Mouse (Mus musculus): ENCODE results near the gene Nms. TPM values are rescaled to one million over a fixed set of nuclear protein-coding genes. Genes with fewer than 3 reads are reported as not detected.
A peak's percentile ranks its signal among the peaks of the same experiment; 100 is the strongest.

Nms gene
- polyA plus RNA-seq, 1 experiment from 2014 or later, result not detected

GRCm38 (mm10) chr1:38969116-38969515 lies 30.2 kb downstream of the Nms start:
- H3K4me2 ChIP-seq, result no peak overlapping the region
- H3K27me3 ChIP-seq, result no peaks in the 10 kb centered on the region
- H3K36me3 ChIP-seq (replicated peaks), result no peaks in the 10 kb centered on the region
- no peaks in the 10 kb centered on the region for H3K4me1 ChIP-seq
- no peak overlapping the region for H3K27ac ChIP-seq
- no peaks in the 10 kb centered on the region for H3K9me3 ChIP-seq
- 74% methylated on average over 1 of the region's 1 CpGs for WGBS
- H3K9ac ChIP-seq, result no peak overlapping the region
- ATAC-seq (ENCODE audit: low FRiP score), result no peak
- H3K4me3 ChIP-seq (replicated peaks), result no peak overlapping the region

GRCm38 (mm10) chr1:38971712-38972111 lies 32.8 kb downstream of the Nms start:
- no peaks in the 10 kb centered on the region for H3K4me1 ChIP-seq
- no peaks in the 10 kb centered on the region for H3K27me3 ChIP-seq
- no peak for ATAC-seq (ENCODE audit: low FRiP score)
- H3K27ac ChIP-seq, result no peak overlapping the region
- H3K4me2 ChIP-seq, result no peak overlapping the region
- 87% methylated on average over 3 of the region's 3 CpGs for WGBS
- no peaks in the 10 kb centered on the region for H3K36me3 ChIP-seq (replicated peaks)
- no peak overlapping the region for H3K4me3 ChIP-seq (replicated peaks)
- no peaks in the 10 kb centered on the region for H3K9me3 ChIP-seq
- no peak overlapping the region for H3K9ac ChIP-seq

- Histone ChIP-seq H3K27ac (no peak overlapping the region), H3K9ac (no peak overlapping the region), H3K27me3 (no peaks in the 10 kb centered on the region), H3K4me3 (replicated peaks) (no peak overlapping the region), H3K9me3 (no peaks in the 10 kb centered on the region), H3K4me1 (no peaks in the 10 kb centered on the region), H3K4me2 (no peak overlapping the region), H3K36me3 (replicated peaks) (no peaks in the 10 kb centered on the region)
- no peak for ATAC-seq (ENCODE audit: low FRiP score)
- WGBS, result 83% methylated on average over 9 of the region's 9 CpGs
Observed at GRCm38 (mm10) chr1:38972986-38973592, 34.1 kb downstream of the Nms start.

GRCm38 (mm10) chr1:38979953-38980352 lies 41.0 kb downstream of the Nms start:
- Histone ChIP-seq H3K4me2 (no peak overlapping the region), H3K27ac (no peak overlapping the region), H3K4me3 (replicated peaks) (no peak overlapping the region), H3K36me3 (replicated peaks) (no peaks in the 10 kb centered on the region), H3K27me3 (no peaks in the 10 kb centered on the region), H3K9ac (no peak overlapping the region), H3K4me1 (no peaks in the 10 kb centered on the region), H3K9me3 (no peaks in the 10 kb centered on the region)
- WGBS, result 90% methylated on average over 7 of the region's 7 CpGs
- ATAC-seq (ENCODE audit: low FRiP score), result no peak

GRCm38 (mm10) chr1:38983870-38984269 lies 44.9 kb downstream of the Nms start:
- H3K27me3 ChIP-seq, result no peaks in the 10 kb centered on the region
- no peak overlapping the region for H3K4me2 ChIP-seq
- no peak overlapping the region for H3K9ac ChIP-seq
- no peaks in the 10 kb centered on the region for H3K9me3 ChIP-seq
- WGBS, result 82% methylated on average over 2 of the region's 2 CpGs
- ATAC-seq (ENCODE audit: low FRiP score), result no peak
- H3K4me1 ChIP-seq, result peaks cover 9% of the 10 kb centered on the region
- H3K27ac ChIP-seq, result no peak overlapping the region
- H3K4me3 ChIP-seq (replicated peaks), result no peak overlapping the region
- H3K36me3 ChIP-seq (replicated peaks), result no peaks in the 10 kb centered on the region

GRCm38 (mm10) chr1:38985308-38985707 lies 46.4 kb downstream of the Nms start, which contains the start of gene Pdcl3:
Pdcl3 (plus strand) TSS chr1:38985608.
- H3K4me3 ChIP-seq (replicated peaks), result no peak within 1 kb of the TSS
- no peak within 1 kb of the TSS for H3K4me2 ChIP-seq
- no peak for ATAC-seq (ENCODE audit: low FRiP score)
- 91% methylated on average over 3 of the region's 3 CpGs for WGBS
- H3K27ac ChIP-seq, result no peak within 1 kb of the TSS
- peaks cover 14% of the 10 kb centered on the region for H3K4me1 ChIP-seq
- H3K9ac ChIP-seq, result no peak within 1 kb of the TSS
- H3K36me3 ChIP-seq (replicated peaks), result no peaks in the 10 kb centered on the region
- H3K9me3 ChIP-seq, result no peaks in the 10 kb centered on the region
- no peaks in the 10 kb centered on the region for H3K27me3 ChIP-seq

- WGBS, result 5% methylated on average over 38 of the region's 38 CpGs
- no peaks in the 10 kb centered on the region for H3K27me3 ChIP-seq
- peak overlapping the region; percentile 57; the same call in 1 of the 2 replicates for H3K27ac ChIP-seq
- peak; percentile 99 for ATAC-seq (ENCODE audit: low FRiP score)
- H3K9me3 ChIP-seq, result no peaks in the 10 kb centered on the region
- H3K4me3 ChIP-seq (replicated peaks), result peak overlapping the region; percentile 75
- H3K9ac ChIP-seq, result peak overlapping the region; percentile 81
- peaks cover 14% of the 10 kb centered on the region for H3K4me1 ChIP-seq
- peaks cover 12% of the 10 kb centered on the region for H3K36me3 ChIP-seq (replicated peaks)
- H3K4me2 ChIP-seq, result peak overlapping the region; percentile 69
Observed at GRCm38 (mm10) chr1:38987080-38987864, 48.3 kb downstream of the Nms start.

- peak overlapping the region; percentile 81 for H3K9ac ChIP-seq
- peaks cover 14% of the 10 kb centered on the region for H3K4me1 ChIP-seq
- no peaks in the 10 kb centered on the region for H3K9me3 ChIP-seq
- peak overlapping the region; percentile 57; the same call in 1 of the 2 replicates for H3K27ac ChIP-seq
- under 1% methylated on average over 25 of the region's 25 CpGs for WGBS
- H3K4me3 ChIP-seq (replicated peaks), result peak overlapping the region; percentile 75
- H3K4me2 ChIP-seq, result peak overlapping the region; percentile 69
- peak; percentile 87; the same call in 1 of the 2 replicates for ATAC-seq (ENCODE audit: low FRiP score)
- H3K36me3 ChIP-seq (replicated peaks), result peaks cover 17% of the 10 kb centered on the region
- H3K27me3 ChIP-seq, result no peaks in the 10 kb centered on the region
Observed at GRCm38 (mm10) chr1:38987865-38988211, 48.9 kb downstream of the Nms start.

GRCm38 (mm10) chr1:38988357-38988756 lies 49.4 kb downstream of the Nms start:
- no peak for ATAC-seq (ENCODE audit: low FRiP score)
- Histone ChIP-seq H3K9ac (peak overlapping the region; percentile 81), H3K36me3 (replicated peaks) (peaks cover 23% of the 10 kb centered on the region), H3K4me1 (peaks cover 14% of the 10 kb centered on the region), H3K27me3 (no peaks in the 10 kb centered on the region), H3K4me2 (peak overlapping the region; percentile 69), H3K27ac (no peak overlapping the region), H3K9me3 (no peaks in the 10 kb centered on the region), H3K4me3 (replicated peaks) (peak overlapping the region; percentile 75)
- WGBS, result 36% methylated on average over 7 of the region's 7 CpGs

- peaks cover 11% of the 10 kb centered on the region for H3K4me1 ChIP-seq
- H3K36me3 ChIP-seq (replicated peaks), result peaks cover 57% of the 10 kb centered on the region
- H3K9me3 ChIP-seq, result no peaks in the 10 kb centered on the region
- 94% methylated on average over 3 of the region's 3 CpGs for WGBS
- H3K4me3 ChIP-seq (replicated peaks), result no peak overlapping the region
- no peak for ATAC-seq (ENCODE audit: low FRiP score)
- no peak overlapping the region for H3K27ac ChIP-seq
- no peaks in the 10 kb centered on the region for H3K27me3 ChIP-seq
- H3K9ac ChIP-seq, result no peak overlapping the region
- no peak overlapping the region for H3K4me2 ChIP-seq
Observed at GRCm38 (mm10) chr1:38992365-38992764, 53.4 kb downstream of the Nms start.
